Mouse (Mus musculus) bone marrow, adult 2 months (tissue): ENCODE data around the gene Zfp217.

Experiments used
- CTCF ChIP-seq: fragments of 200-500 bp; IDR thresholded peaks from 2 replicates; pipeline ENCODE4 v1.5.1; 2011; ENCODE audit warnings: low read length, control low read depth; ENCODE audit not compliant: control insufficient read depth, insufficient read depth
- POLR2A ChIP-seq: fragments of 200-500 bp; IDR thresholded peaks from 2 replicates; pipeline ENCODE4 v1.6.1; 2011; ENCODE audit warnings: low read depth, mild to moderate bottlenecking, control low read depth, low read length, borderline replicate concordance; ENCODE audit not compliant: control insufficient read depth

- TF ChIP-seq CTCF (no peak), POLR2A (no peak)
Observed at GRCm38 (mm10) chr2:170153421-170154271, 5.7 kb upstream of the Zfp217 start.
